ENCODE assay signal across 10 mouse cellular contexts in genomic region chr8:107560820-107561536, GRCm38 (mm10). TPM values are rescaled to one million over a fixed set of nuclear protein-coding genes. Genes with fewer than 3 reads are reported as not detected.
DNase-seq lines count a peak whose midpoint lies in the region; ATAC-seq and TF ChIP-seq lines count a peak whose summit lies in the region.
"Had no signal": no experiment of that assay in that cellular context is flagged by ENCODE, and none has a peak within 500 bp of the region (broad histone marks: within the 10 kb centered on the region; RNA-seq: fewer than 3 reads in every experiment).

No protein-coding gene starts in this region.

- TF ChIP-seq CTCF in lung, adult 2 months (IDR thresholded peaks at IDR 0.05; ENCODE audit: insufficient read depth, low read length), result no peak

- no peak for TF ChIP-seq POLR2A in lung, adult 2 months (IDR thresholded peaks at IDR 0.05; ENCODE audit: borderline replicate concordance, extremely low read depth, low read depth, low read length)

- H3K4me1 ChIP-seq in lung, adult 2 months (ENCODE audit: control insufficient read depth, insufficient read depth, low read length), result no peaks in the 10 kb centered on the region
- H3K4me1 ChIP-seq in forebrain, embryonic 15.5 days, result no peaks in the 10 kb centered on the region
- H3K4me1 ChIP-seq: midbrain, embryonic 15.5 days had no signal

- no peaks in the 10 kb centered on the region for H3K27me3 ChIP-seq in forebrain, embryonic 15.5 days
- H3K27me3 ChIP-seq: midbrain, embryonic 15.5 days had no signal

- no peak overlapping the region for H3K27ac ChIP-seq in forebrain, embryonic 15.5 days (replicated peaks)
- H3K27ac ChIP-seq: midbrain, embryonic 15.5 days had no signal

- no peak overlapping the region for H3K4me2 ChIP-seq in forebrain, embryonic 15.5 days (replicated peaks)
- H3K4me2 ChIP-seq: midbrain, embryonic 15.5 days had no signal

- peak overlapping the region; percentile 3 for H3K4me3 ChIP-seq in lung, adult 2 months (replicated peaks; ENCODE audit: extremely low read depth, low read depth, low read length)
- no peak overlapping the region for H3K4me3 ChIP-seq in forebrain, embryonic 15.5 days
- H3K4me3 ChIP-seq: midbrain, embryonic 15.5 days had no signal

- no peak overlapping the region for H3K9ac ChIP-seq in forebrain, embryonic 15.5 days (replicated peaks)
- H3K9ac ChIP-seq: midbrain, embryonic 15.5 days had no signal

- WGBS in lung, adult 2 months, result 33% methylated on average over 16 of the region's 16 CpGs
- 66% methylated on average over 16 of the region's 16 CpGs for WGBS in forebrain, embryonic 15.5 days

- no peaks in the 10 kb centered on the region for H3K9me3 ChIP-seq in forebrain, embryonic 15.5 days
- H3K9me3 ChIP-seq: midbrain, embryonic 15.5 days had no signal

- no peak for DNase-seq in lung, adult 2 months
- no peak for DNase-seq in lung, adult 18-20 months
- DNase-seq in embryo, embryonic 10.5 days (ENCODE audit: low spot score), result peak; percentile 52
- peak; percentile 29 for DNase-seq in kidney, postnatal 10 days
- DNase-seq in naive thymus-derived CD4-positive, alpha-beta T cell, adult 2 months (ENCODE audit: low read depth), result peak; percentile 42
- no peak for DNase-seq in frontal cortex, postnatal 10 days (ENCODE audit: low spot score in 2 of 2)

- no peak for ATAC-seq in forebrain, embryonic 15.5 days (replicated peaks)
- no peak for ATAC-seq in erythroid progenitor cell, adult 5-6 weeks (replicated peaks; ENCODE audit: low FRiP score, poor library complexity, severe bottlenecking)
- ATAC-seq: forebrain, embryonic 14.5 days; midbrain, embryonic 15.5 days had no signal

- no peaks in the 10 kb centered on the region; the same call in 1 of the 2 replicates for H3K36me3 ChIP-seq in forebrain, embryonic 15.5 days
- H3K36me3 ChIP-seq: midbrain, embryonic 15.5 days had no signal

RNA-seq across cellular contexts. Expression of gene Psmd7, which starts 27.3 kb away (rescaled TPM):
- 39.2 and 52.2 TPM in 2 replicates for polyA plus RNA-seq in lung, adult 2 months (2012; rRNA removed)
- 245 and 250 TPM in 2 replicates for polyA plus RNA-seq in forebrain, embryonic 15.5 days (2015; fragmentation: Nextera tagmentation; extraction: Ambion mirVana)
- 82.2 and 88.3 TPM in 2 replicates for total RNA-seq in erythroid progenitor cell, adult 5-6 weeks (2015; ENCODE audit: low replicate concordance)
- total RNA-seq in erythroid progenitor cell, adult 5-6 weeks (2017; ENCODE audit: low replicate concordance), result 36.8 and 56.7 TPM in 2 replicates

Comparison
In these comparisons a context has a peak if more than half of its experiments do, and no peak if none do; other contexts are left out.
1. DNase-seq: peak in embryo, embryonic 10.5 days (single experiment), kidney, postnatal 10 days (single experiment) and naive thymus-derived CD4-positive, alpha-beta T cell, adult 2 months (single experiment); none in lung, adult 2 months (single experiment), lung, adult 18-20 months (0 of 2) and frontal cortex, postnatal 10 days (0 of 2).